Mouse (Mus musculus) ES-E14 (cell line): ENCODE measurements around the gene Ryr1.

Source experiments
- HCFC1 ChIP-seq: IDR thresholded peaks from 2 replicates; pipeline ENCODE4 v1.6.1; 2012; ENCODE audit warnings: low read length, inconsistent platforms, borderline replicate concordance; ENCODE audit not compliant: insufficient read depth
- MAFK ChIP-seq: IDR thresholded peaks from 2 replicates; pipeline ENCODE4 v1.6.1; 2014; ENCODE audit warnings: mild to moderate bottlenecking, low read depth, low read length, inconsistent platforms; ENCODE audit not compliant: insufficient read depth
- ZC3H11A ChIP-seq: IDR thresholded peaks from 2 replicates; pipeline ENCODE4 v1.6.1; 2012; ENCODE audit warnings: low read depth, mild to moderate bottlenecking, inconsistent platforms, low read length, borderline replicate concordance

- TF ChIP-seq MAFK (no peak), HCFC1 (no peak), ZC3H11A (no peak)
Observed at GRCm38 (mm10) chr7:29025566-29025965, 99.4 kb downstream of the Ryr1 start.
